Mouse (Mus musculus): ENCODE data around the gene Dapk3. TPM values are rescaled to one million over a fixed set of nuclear protein-coding genes. Genes with fewer than 3 reads are reported as not detected.
A peak's percentile ranks its signal among the peaks of the same experiment; 100 is the strongest.

Dapk3 gene
- polyA plus RNA-seq (2017; shearing (Covaris generic)): 1 to 10 TPM; 1.3 to 2.6 TPM

DNA sequence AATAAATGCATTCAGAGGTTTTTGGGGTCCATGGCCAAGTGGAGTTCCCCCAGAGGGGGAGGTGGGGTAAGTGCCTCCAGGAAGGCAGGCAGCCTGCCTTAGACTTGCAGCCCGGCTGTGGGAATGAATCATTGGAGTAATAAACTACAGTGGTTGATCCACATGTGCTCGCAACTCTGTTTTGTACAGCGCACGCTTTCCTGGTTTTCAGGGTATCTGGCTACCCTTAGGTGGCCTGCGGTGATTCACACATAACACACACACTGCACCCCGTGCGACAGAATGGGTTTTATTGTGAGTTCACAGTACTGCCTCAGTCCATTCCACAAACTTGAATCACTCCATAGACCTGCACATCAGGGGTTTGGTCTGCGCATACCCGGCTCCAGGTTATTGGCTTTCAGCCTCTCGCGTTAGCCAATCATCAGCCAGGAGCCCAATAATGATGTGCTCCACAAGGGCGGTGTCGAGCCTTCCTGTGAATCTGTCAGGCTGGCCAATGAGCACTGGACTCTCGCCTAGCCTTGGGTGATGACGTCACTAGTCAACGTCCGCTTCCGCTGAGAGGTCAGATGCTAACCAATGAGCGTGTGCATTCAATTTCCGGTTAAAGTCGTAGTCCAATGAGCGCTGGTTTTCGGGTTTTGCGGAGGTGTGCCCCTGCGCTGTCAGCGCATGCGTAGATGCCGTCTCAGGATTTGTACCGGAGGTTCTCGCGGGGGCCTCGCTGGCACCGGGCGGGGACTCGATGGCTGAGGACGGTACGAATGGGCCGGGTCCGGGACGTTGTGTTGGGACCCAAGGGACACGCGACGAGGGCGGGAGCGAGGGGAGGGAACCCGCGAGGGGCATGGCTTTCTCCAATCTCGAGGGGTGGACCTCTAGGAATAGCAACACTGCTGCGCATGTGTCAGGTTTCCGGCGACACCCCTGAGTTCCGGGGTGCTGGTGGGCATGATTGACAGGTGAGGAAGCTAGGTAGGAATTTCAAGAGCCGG, at the start of gene Dapk3:
Gene Dapk3, plus strand, starts transcription at position 670 of the 998 bp plus-strand sequence.
- ATAC-seq: peak; percentile 94

DNA sequence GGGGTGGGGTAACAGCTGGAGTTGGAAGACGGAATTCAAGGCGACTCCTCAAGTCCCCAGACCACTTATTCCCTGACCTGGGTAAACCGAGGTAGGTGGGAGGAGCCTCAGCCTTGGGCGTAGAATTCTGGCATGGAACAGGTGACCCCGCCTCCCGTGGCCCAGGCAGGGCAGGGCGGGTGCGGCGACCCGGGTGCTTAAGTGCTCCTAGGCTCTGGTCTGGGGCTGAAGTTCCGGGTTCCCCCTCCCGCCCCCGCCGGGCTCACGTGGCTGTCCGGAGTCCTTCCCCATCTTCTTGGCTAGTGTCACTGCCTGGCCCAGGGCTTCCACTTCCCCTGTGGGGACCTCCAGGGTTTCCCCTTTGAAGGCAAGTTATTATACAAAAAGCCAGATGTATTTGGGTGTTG, 48.6 kb upstream of the Dapk3 start:
- no peak for ATAC-seq

DNA sequence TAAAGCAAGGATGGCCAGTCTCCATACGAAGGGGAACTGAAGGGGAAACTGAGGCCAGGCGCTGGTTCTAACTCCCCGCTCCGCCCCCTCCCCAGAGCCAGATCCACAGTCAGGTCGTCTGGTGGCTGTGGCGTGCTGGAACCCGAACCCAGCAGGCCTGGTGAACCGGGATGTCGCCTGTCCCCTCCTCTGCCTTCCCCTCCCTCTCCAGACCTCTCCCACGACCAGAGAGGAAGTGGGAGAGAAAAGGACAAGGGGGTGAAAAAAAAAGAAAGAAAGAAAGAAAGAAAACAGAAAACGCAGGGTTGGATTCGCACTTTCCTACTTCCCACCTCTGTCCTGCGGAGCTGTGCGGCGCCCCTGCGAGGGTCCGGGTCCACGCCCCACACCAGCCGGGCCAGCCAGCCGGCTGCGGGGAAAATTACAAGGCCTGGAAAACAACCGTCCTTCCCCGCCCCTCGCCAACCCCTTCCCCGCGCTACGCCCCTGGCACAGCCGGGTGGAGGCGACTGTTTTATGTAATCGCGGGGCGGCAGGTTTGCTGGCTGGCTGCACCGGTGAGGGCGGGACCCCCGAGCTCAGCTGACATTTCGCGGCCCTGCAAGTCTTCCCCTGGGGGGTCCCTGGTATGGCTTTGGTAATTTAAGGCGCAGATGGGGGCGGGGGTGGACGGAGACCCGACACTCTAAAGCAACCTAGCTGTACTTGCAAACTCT, 47.7 kb upstream of the Dapk3 start, which contains the start of gene Zbtb7a:
Gene Zbtb7a, plus strand, starts transcription at position 255 of the 716 bp plus-strand sequence.
- ATAC-seq: no peak

DNA sequence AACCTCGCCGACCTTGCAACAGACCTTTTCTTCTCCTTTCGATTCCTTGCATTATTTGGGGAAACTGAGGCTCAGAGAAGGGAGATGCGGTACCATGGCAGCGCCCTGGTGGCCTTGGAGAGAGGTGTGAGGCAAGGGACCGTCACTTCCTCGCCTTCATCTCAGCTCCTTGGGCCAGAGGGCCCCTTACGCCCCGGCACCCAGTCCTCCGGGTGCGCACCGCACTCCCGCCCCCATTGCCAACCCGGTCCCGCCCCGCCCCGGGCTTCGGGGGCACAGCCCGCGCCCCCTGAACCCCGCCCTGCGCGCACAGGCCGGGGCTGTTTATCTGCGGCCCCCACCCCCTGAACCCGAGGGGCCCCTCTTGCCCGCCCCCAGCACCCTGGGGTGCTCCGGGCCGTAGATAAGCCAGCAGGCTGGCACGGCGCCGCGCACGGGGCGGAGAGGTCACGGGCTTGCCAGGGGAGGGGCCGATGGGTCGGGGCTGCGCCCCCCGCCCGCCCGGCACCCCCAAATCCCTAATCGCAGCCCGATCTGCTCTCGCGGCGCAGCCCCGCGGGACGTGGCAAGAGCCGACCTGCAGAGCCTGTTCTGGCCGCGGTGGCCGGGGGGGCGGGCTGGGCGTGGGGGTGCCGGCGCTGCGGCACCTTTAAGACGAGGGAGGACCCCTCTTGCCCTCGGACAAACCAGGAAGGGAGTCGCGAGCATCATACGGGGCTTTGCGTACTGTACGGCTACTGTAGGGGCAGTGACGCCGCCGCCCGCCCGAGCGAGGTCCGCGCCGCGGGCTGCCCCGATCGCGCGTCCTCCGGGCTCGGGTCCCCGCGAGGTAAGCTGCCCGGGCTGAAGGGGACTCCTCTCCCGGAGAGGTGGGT, 46.7 kb upstream of the Dapk3 start:
- no peak for ATAC-seq

DNA sequence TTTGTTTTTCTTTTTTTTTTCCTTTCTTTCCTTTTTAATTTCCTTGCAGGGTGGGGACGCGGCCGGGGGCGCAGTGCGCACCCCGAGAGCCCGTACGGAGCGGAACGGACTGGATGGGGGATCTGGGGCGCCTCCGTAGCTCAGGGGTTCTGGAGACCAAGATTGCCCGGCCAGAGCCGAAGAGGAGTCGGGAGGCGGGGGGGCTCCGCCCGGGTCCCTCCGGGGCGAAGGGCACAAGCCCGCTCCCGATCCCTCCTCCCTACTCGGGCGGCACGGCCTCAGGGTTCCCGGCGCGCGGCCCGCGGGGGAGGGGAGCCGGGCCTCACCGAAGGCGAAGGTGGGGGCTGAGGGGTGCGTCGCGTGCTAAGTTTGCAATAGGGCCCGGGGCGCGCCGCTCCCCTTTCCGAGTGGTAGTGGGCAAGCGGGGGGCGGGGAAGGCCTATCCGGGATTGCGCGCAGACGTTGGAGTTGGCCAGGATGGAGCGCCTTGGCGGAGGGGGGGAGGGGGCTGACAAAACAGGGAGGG, 46.0 kb upstream of the Dapk3 start:
- ATAC-seq: peak; percentile 17

DNA sequence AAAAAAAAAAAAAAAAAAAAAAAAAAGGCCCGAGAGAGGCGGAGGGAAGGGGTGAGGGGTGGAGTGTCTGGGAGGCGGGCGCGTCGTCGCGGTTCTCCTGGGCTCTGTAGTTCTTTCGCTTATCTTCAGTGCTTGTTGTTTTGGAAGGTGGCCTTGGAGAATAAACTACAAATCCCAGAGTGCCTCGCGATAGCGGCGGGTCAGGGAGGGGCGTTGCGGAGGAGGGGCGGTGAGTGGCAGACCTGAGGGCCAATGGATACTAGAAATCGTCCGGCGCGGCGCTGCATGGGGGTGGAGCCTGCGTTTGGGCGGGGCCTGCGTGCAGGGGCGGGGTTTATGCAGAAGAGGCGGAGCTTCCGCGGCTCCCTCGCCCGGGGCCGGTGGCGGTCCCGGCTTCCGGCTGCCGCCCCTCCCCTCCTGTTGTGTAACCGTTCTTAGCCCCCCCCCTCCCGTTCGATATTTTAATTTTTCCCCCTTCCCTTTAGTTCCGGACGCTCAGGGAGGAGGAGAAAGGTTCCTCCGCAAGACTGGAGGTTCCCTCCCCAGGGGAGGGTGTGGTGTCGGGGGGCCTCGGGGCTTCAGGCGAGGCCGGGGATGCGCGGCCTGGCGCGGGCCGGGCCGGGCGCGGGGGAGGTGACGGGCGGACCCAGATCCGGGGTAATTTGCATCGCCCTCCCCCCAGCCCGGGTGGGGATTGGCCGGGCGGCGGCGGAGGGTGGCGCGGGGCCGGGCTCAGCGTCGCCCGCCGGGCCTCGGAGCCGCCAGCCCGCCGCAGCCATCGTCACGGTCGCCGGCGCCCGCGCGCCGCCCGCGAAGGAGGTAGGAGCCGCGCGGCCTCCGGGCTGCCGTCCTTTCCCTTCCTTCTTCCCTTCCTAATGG, 45.3 kb upstream of the Dapk3 start:
- ATAC-seq: peak; percentile 83

DNA sequence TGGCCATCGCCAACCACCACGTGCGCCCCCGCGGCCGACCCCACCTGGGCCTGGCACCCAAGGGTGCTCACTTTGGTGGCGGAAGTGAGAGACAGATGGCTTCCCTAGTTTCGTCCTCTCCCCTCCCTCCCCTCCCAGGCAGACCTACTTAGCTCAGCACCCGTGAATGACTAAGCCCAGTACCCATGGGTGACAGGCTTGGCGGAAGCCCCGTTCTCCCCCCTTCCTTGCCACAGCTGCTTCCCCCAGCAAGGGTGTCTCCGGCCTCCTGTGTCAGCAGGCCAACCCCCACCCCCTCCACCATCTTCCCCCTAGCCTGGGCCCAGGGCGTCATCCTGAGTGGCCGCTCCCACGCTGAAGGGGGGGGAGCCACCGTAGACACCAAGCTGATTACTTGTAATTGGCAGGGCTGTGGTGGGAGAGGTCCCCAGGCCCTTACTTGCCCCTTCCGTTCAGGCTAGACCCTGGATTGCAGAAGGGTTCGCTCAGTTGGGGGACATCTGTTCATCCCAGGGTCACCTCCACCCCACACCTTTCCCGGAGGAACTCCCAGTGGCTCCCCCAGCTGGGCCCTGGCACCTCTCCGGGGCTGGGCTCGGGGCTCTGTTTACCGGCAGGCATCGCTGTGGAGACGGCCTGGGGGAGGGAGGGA, 44.5 kb upstream of the Dapk3 start:
- peak; percentile 30 for ATAC-seq

DNA sequence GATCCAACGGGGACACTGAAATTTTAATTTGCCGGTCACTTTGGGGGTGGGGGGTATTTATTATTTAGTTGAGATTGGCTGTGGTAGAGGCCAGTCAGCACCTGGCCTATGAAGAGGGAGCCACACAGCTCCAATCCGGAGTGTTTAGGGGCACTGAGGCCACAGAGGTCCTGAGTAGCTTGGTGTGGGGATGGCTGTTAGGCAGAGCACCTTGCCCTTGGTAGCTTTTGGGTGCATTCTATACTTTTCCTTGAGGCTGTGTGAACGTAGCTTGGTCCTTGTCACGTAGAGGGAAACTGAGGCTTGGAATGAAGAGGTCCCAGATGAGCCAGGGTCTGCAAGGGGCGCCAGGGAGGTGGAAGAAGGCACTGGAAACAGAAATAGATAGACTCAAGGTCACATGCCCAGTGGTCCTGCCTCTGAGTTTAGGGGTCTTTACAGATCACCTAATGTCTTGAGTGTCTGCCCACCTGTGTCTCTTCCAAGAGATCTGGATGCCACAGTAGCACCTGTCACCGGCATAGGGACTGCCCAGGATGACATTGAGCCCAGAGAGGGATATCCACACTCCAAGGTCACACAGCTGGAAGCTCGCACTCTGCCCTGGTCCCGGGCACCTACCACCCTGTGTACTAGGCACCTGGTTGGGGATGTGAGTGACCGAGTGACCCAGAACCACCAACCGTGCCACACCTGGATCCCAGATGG, 43.8 kb upstream of the Dapk3 start:
- ATAC-seq: no peak

DNA sequence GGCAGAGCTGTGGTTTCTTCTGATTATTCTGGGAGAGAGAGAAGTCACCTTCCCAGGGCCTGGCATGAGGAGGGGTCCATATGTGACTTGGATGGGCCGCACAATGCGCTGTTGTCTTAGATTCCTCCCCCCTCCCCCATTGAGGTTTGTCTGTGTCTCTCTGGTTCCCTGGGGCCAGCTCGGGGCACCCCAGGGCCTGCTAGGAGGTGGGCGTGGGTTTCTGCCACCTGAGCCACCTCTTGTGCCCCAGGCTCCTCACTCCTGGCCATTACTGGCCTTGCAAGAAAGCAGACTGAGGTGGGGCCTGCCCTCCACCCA, 43.3 kb upstream of the Dapk3 start:
- no peak for ATAC-seq

DNA sequence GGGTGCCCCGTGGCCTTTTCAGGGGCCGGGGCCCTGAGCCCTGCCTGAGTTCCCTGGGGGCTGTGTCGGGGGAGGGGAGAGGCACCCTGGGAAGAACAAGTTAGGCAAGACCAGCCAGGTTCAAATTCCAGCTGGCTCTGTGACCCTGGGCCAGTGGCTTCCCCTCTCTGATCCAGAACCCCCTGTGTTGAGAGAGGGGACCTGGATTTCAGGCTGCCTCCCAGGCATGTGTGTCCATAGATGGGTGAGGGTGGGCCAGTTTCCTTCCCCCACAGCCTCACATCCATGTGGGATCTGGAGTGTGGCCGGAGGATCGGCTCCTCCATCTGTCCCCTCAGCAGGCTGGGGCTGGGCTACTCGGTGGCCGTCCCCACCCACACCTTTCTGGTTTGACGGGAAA, 42.8 kb upstream of the Dapk3 start:
- ATAC-seq: no peak

DNA sequence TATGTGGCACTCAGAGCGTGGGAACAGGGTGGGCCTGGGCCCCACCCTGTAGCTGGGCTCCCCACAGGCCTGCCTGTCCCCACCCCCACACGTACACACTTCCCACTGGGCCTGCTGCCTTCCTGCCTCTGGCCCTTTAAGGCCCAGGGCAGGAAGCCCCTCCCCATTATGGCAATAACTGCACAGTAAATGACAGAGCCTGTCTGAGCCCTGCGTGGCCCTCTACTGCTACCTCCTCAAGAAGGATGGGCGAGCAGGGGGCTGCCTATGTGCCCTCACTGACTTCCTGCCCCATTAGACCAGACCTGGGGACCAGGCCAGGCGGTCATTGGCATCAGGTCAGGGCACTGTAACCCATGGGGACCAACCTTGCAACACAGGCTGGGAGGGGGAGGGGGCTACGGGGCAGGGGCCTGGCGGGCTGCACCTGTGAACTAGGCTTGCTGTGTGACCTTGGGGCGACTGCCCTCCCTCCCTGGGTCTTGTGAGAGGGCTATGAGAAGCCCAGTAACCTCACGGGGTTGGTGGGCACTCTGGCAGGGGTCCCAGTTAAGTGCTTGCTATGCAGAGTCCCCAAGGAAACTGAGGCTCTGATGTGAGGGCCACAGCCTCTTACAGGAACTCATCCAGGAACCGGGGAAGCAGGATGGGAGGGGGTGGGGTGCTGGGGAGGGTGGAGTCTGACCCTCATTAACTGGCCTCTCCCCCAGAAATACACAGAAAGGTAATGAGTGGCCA, 41.9 kb upstream of the Dapk3 start:
- no peak for ATAC-seq

DNA sequence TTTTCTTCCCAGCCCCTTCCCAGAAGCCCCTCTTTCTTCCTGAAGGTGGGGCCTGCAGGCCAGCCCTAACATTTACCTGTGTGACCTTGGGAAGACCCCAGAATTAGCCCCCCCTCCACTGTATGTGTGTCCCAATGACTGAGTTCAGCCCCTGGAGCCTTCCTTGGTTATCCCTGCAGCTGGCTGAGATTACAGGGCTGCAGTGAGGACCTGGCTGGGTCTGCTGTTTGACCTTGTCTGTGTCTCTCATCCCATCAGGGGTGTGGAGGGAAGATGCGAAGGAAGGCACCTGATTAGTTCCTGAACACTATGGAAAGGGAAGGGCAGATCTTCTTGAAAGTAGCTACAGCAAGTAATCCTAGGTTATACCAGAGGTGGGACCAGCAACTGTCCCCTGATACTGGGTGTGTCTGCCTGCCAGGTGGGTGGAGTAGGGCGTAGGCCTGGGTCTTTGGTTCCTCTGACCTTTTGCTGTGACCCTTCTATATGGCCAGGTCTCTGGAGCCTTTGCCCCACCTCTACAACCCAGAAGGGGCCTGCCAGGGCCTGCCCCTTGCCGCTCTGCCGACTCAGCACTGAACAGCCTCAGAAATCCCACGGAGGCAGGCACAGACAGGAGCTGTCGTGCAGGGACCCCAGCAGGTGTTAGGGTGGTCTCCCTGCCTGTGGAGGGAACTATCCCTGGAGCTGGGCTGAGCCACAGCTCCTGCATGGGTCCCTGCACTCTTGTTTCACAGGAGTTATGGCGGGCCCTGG, 41.2 kb upstream of the Dapk3 start:
- no peak for ATAC-seq

DNA sequence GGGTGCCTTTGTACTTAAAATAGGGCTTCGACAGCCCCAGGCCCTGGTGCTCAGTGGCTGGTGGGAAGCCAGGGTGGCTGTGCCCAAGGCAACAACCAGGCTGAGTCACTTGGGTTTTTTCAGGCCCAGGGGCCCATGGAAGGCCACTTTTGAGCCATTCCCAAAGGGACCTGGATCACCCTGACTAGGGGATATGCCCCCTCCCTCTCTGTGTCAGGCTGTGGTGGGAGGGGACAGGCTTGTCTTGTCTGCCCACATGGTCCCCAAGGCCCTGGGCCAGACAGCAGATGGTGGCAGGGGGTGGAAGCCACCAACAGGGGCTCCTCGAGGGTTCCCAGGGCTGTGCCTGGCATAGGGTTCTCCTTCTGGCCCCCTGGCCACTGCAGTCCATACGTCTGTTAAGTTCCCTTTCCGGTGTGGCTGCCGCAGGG, 40.2 kb upstream of the Dapk3 start:
- no peak for ATAC-seq

DNA sequence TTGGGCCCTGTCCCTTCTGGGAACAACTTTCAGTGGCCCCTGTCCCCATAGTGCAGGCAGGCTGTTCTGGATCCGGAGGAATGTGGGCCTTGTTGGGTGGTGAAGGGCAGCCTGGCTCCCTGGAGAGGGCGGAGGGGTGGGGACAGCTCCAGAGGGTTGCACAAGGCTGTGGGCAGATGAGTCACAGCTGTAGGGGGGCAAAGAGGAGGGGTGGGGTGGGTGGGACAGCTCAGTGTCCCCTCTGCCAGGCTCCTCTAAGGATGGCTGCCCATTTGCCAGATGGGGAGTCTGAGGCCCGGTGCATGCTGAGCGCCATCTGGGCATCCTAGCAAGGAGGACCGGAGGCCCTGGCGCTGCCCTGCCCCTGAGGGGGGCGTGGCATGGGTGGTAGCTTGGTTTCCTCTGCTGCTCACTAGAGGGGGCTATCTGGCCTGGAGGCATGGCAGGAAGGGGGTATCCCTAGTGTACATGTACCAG, 39.6 kb upstream of the Dapk3 start:
- no peak for ATAC-seq

DNA sequence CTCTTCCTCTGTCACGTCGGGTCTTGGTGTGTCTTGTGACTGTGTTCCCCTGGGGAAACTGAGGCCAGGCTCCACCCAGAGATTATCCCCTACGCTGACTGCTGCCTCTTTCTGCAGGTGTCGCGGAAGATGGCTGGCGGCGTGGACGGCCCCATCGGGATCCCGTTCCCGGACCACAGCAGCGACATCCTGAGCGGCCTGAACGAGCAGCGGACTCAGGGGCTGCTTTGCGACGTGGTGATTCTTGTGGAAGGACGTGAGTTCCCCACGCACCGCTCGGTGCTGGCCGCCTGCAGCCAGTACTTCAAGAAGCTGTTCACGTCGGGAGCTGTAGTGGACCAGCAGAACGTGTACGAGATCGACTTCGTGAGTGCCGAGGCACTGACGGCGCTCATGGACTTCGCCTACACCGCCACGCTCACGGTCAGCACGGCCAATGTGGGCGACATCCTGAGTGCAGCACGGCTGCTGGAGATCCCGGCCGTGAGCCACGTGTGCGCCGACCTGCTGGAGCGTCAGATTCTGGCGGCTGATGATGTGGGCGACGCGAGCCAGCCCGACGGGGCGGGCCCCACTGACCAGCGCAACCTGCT, 38.9 kb upstream of the Dapk3 start:
- no peak for ATAC-seq

DNA sequence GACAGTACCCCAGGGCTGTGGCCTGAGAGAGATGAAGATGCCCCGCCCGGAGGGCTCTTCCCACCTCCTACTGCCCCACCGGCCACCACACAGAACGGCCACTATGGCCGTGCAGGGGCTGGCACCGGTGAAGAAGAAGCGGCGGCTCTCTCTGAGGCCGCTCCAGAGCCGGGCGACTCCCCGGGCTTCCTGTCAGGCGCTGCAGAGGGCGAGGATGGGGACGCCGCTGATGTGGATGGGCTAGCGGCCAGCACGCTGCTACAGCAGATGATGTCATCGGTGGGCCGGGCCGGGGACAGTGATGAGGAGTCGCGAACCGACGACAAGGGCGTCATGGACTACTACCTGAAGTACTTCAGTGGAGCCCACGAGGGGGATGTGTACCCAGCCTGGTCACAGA, 38.1 kb upstream of the Dapk3 start:
- ATAC-seq: no peak

DNA sequence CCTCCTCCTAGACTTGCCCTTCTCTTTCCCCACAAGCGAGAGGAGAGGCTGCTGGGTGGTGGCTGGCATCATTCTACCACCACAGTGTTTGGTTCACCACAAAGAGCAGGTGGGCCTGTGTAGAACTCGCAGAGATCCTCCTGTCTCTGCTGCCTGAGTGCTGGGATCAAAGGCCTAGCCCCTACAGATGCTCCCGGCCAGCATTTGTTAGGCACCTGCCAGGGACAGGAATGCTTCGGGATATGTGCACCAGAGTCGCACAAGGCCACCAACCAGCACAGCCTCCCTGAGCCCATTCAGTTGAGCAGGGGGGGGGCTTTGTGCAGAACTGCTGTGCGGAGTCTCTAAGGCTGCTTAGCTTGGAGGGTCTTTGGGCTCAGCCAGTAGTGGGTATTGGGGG, 37.5 kb upstream of the Dapk3 start:
- ATAC-seq: no peak

DNA sequence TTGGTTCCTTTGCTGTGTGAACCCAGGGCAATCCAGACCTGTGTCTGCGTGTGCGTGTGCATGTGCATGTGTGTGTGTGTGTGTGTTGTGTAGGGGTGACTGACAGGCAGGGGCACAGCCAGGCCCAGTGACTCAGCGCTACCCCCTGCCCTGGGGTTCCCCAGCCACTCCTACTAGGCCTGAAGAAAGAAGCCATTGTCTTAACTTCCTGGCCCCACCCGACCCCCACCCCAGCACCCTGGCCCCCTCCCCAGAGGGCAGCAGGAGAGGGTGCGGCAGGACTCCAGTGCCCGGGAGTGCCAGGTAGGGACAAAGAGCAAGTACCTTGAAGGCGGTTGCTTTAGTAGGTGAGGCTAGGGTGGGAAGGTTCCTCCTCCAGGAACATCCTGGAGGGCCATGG, 37.0 kb upstream of the Dapk3 start:
- ATAC-seq: no peak
